Mouse (Mus musculus): ENCODE data around the gene Srxn1. TPM values are rescaled to one million over a fixed set of nuclear protein-coding genes. Genes with fewer than 3 reads are reported as not detected.
A peak's percentile ranks its signal among the peaks of the same experiment; 100 is the strongest.

Gene Srxn1
- total and polyA plus RNA-seq, 2 experiments from 2014 or later = 24.5 to 24.8 TPM

DNA sequence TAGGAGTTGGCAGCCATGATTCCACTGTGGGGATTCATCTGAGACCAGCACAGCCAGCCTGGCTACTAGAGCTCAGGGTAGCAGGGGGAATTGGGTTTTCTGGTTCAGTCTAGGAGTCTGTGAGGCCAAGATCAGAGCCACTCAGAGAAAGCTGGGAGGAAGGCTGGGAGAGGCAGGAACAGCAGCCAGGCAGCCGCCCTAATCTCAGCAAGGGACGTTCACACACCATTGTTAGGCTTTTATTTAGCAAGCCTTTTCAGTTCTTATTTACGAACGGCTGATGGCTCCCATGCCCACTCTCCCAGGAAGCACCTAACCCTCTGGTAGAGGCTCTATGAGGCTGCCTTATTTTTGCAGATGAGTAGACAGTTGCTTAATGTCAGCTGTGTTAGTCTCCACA lies 44.6 kb downstream of the Srxn1 start:
- Histone ChIP-seq H3K4me3 (ENCODE audit: low read depth, low read length) (no peak overlapping the region), H3K4me2 (ENCODE audit: low read depth, low read length, poor library complexity, severe bottlenecking) (no peak overlapping the region), H3K27ac (ENCODE audit: low read depth, low read length) (no peak overlapping the region), H3K36me3 (ENCODE audit: insufficient read depth, low read length) (no peaks in the 10 kb centered on the region), H3K27me3 (ENCODE audit: insufficient read depth, low read length) (peaks cover 10% of the 10 kb centered on the region), H3K9ac (replicated peaks; ENCODE audit: low read length, poor library complexity, severe bottlenecking) (no peak overlapping the region), H3K9me3 (ENCODE audit: low read length) (no peaks in the 10 kb centered on the region), H3K4me1 (ENCODE audit: insufficient read depth, low read length) (no peaks in the 10 kb centered on the region)
- WGBS = 10% methylated on average over 4 of the region's 4 CpGs
- DNase-seq (ENCODE audit: low spot score) = no peak
- ATAC-seq (ENCODE audit: low FRiP score) = no peak
- no peak for TF ChIP-seq CTCF (IDR thresholded peaks at IDR 0.05)

DNA sequence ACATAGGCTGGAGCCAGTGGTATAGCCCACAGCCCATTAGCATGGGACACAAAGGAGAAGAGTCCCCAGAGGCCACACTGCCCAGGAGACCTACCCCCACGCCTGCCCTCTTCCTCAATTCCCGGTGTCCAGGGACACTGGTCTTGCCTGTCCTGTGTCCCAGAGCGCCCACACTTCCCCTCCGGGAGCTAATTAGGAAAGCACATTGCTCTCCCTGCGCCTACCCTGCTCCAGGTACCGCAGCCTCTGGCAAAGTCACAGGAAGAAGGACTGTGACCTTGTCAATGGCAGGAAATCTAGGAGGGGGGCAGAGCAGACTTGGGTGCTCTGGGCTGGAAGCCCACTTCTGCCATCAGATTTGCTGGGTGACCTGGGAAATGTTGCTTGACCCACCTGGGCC lies 45.1 kb downstream of the Srxn1 start:
- Histone ChIP-seq H3K4me1 (ENCODE audit: insufficient read depth, low read length) (no peaks in the 10 kb centered on the region), H3K27me3 (ENCODE audit: insufficient read depth, low read length) (peaks cover 5% of the 10 kb centered on the region), H3K9me3 (ENCODE audit: low read length) (no peaks in the 10 kb centered on the region), H3K9ac (replicated peaks; ENCODE audit: low read length, poor library complexity, severe bottlenecking) (no peak overlapping the region), H3K4me3 (ENCODE audit: low read depth, low read length) (no peak overlapping the region), H3K36me3 (ENCODE audit: insufficient read depth, low read length) (no peaks in the 10 kb centered on the region), H3K27ac (ENCODE audit: low read depth, low read length) (no peak overlapping the region), H3K4me2 (ENCODE audit: low read depth, low read length, poor library complexity, severe bottlenecking) (no peak overlapping the region)
- ATAC-seq (ENCODE audit: low FRiP score) (no peak), DNase-seq (ENCODE audit: low spot score) (no peak)
- WGBS = 74% methylated on average over 6 of the region's 6 CpGs
- no peak for TF ChIP-seq CTCF (IDR thresholded peaks at IDR 0.05)

- H3K9ac ChIP-seq (replicated peaks; ENCODE audit: low read length, poor library complexity, severe bottlenecking) = no peak overlapping the region
- WGBS = 39% methylated on average over 3 of the region's 3 CpGs
- no peak overlapping the region for H3K4me2 ChIP-seq (ENCODE audit: low read depth, low read length, poor library complexity, severe bottlenecking)
- H3K36me3 ChIP-seq (ENCODE audit: insufficient read depth, low read length) = no peaks in the 10 kb centered on the region
- H3K27me3 ChIP-seq (ENCODE audit: insufficient read depth, low read length) = no peaks in the 10 kb centered on the region
- TF ChIP-seq CTCF (IDR thresholded peaks at IDR 0.05) = no peak
- H3K4me1 ChIP-seq (ENCODE audit: insufficient read depth, low read length) = no peaks in the 10 kb centered on the region
- no peaks in the 10 kb centered on the region for H3K9me3 ChIP-seq (ENCODE audit: low read length)
- H3K27ac ChIP-seq (ENCODE audit: low read depth, low read length) = no peak overlapping the region
- DNase-seq (ENCODE audit: low spot score) (no peak), ATAC-seq (ENCODE audit: low FRiP score) (no peak)
- H3K4me3 ChIP-seq (ENCODE audit: low read depth, low read length) = no peak overlapping the region
These were observed 48.0 kb downstream of the Srxn1 start for GRCm38 (mm10) chr2:152153361-152153760.

DNA sequence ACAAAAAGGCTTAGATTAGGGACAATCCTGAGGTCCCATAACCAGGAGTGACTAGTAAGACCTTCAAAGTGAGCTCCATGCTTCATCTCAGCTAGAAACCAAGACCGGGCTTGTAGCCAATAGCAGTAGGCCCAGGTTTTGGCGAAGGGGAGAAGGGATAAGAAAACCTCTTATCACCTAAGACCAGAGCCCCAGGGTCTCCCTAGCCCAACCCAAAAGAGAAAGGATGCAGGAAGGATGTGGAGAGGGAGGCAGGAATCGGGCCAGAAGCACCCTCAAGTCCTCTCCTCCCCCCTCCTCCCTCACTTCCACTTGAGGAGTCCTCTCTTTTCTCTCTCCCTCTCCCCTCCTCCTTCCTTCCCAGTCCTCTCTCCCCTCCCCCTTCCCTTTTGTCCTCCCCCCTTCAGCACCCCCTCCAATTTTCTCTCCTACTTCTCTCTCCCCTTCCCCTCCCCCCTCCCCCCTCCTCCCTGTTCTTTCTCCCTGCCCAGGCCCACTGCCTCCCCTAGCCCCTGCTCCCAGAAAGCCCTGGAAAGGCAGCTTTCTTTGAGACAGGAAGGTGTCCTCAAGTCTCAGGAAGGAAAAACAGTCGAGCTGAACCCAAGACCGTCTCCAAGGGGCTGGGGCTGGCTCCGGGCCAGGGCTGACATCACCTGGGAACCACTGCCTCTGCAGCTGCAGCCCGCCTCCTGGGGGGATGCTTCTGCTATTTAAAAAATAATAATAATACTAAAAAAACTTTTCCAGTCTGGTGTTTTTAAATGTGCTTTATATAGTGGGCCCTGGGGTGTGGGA lies 50.3 kb downstream of the Srxn1 start:
- peak; percentile 15 for DNase-seq (ENCODE audit: low spot score)
- no peaks in the 10 kb centered on the region for H3K36me3 ChIP-seq (ENCODE audit: insufficient read depth, low read length)
- TF ChIP-seq CTCF (IDR thresholded peaks at IDR 0.05) = no peak
- ATAC-seq (ENCODE audit: low FRiP score) = no peak
- H3K9me3 ChIP-seq (ENCODE audit: low read length) = no peaks in the 10 kb centered on the region
- WGBS = 46% methylated on average over 7 of the region's 7 CpGs
- H3K4me1 ChIP-seq (ENCODE audit: insufficient read depth, low read length) = no peaks in the 10 kb centered on the region
- no peaks in the 10 kb centered on the region for H3K27me3 ChIP-seq (ENCODE audit: insufficient read depth, low read length)
- H3K27ac ChIP-seq (ENCODE audit: low read depth, low read length) = no peak overlapping the region
- H3K4me2 ChIP-seq (ENCODE audit: low read depth, low read length, poor library complexity, severe bottlenecking) = no peak overlapping the region
- no peak overlapping the region for H3K9ac ChIP-seq (replicated peaks; ENCODE audit: low read length, poor library complexity, severe bottlenecking)
- H3K4me3 ChIP-seq (ENCODE audit: low read depth, low read length) = no peak overlapping the region

DNA sequence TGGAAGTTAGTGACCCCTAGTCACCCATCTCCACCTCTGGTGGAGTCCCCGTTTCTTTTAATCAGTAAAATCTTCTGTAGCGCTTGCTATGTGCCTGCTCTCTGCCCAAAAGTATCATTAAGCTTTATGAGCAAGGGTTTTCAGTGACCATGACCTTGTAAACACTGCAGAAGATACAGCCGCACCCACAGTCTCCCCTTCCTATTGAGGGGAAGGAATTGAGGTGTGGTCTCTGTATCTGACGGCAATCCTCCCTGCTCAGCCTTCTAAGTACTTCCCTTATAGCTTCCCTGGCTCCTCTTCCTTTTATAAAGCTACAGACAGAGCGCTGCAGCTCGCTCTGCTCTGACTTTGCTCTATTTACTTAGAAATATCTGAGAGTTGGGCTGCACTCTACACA lies 51.2 kb downstream of the Srxn1 start:
- H3K9ac ChIP-seq (replicated peaks; ENCODE audit: low read length, poor library complexity, severe bottlenecking) = no peak overlapping the region
- no peak overlapping the region for H3K27ac ChIP-seq (ENCODE audit: low read depth, low read length)
- H3K9me3 ChIP-seq (ENCODE audit: low read length) = no peaks in the 10 kb centered on the region
- H3K4me1 ChIP-seq (ENCODE audit: insufficient read depth, low read length) = no peaks in the 10 kb centered on the region
- H3K4me2 ChIP-seq (ENCODE audit: low read depth, low read length, poor library complexity, severe bottlenecking) = no peak overlapping the region
- H3K4me3 ChIP-seq (ENCODE audit: low read depth, low read length) = no peak overlapping the region
- 83% methylated on average over 6 of the region's 6 CpGs for WGBS
- no peaks in the 10 kb centered on the region for H3K36me3 ChIP-seq (ENCODE audit: insufficient read depth, low read length)
- no peak for TF ChIP-seq CTCF (IDR thresholded peaks at IDR 0.05)
- ATAC-seq (ENCODE audit: low FRiP score) = no peak
- DNase-seq (ENCODE audit: low spot score) = no peak
- no peaks in the 10 kb centered on the region for H3K27me3 ChIP-seq (ENCODE audit: insufficient read depth, low read length)

GRCm38 (mm10) chr2:152159487-152159886 lies 54.2 kb downstream of the Srxn1 start:
- no peak overlapping the region for H3K9ac ChIP-seq (replicated peaks; ENCODE audit: low read length, poor library complexity, severe bottlenecking)
- TF ChIP-seq CTCF (IDR thresholded peaks at IDR 0.05) = no peak
- no peaks in the 10 kb centered on the region for H3K9me3 ChIP-seq (ENCODE audit: low read length)
- no peaks in the 10 kb centered on the region for H3K36me3 ChIP-seq (ENCODE audit: insufficient read depth, low read length)
- 97% methylated on average over 1 of the region's 1 CpGs for WGBS
- no peaks in the 10 kb centered on the region for H3K4me1 ChIP-seq (ENCODE audit: insufficient read depth, low read length)
- DNase-seq (ENCODE audit: low spot score) (no peak), ATAC-seq (ENCODE audit: low FRiP score) (no peak)
- no peak overlapping the region for H3K27ac ChIP-seq (ENCODE audit: low read depth, low read length)
- no peak overlapping the region for H3K4me3 ChIP-seq (ENCODE audit: low read depth, low read length)
- no peaks in the 10 kb centered on the region for H3K27me3 ChIP-seq (ENCODE audit: insufficient read depth, low read length)
- no peak overlapping the region for H3K4me2 ChIP-seq (ENCODE audit: low read depth, low read length, poor library complexity, severe bottlenecking)

Other genes with a start within 250 kb of the Srxn1 start
- gene Angpt4, start 194.3 kb upstream of the Srxn1 start, total RNA-seq (2014; rRNA removed) = 0.24 and 0.38 TPM in 2 replicates
- gene Angpt4, start 194.3 kb upstream of the Srxn1 start, polyA plus RNA-seq (2015; fragmentation: Nextera tagmentation; extraction: Ambion mirVana) = 0.09 and 0.25 TPM in 2 replicates
- gene Fam110a, start 125.3 kb upstream of the Srxn1 start, total RNA-seq (2014; rRNA removed) = 25.9 and 28.7 TPM in 2 replicates
- 36.1 and 43.5 TPM in 2 replicates for gene Fam110a, start 125.3 kb upstream of the Srxn1 start, polyA plus RNA-seq (2015; fragmentation: Nextera tagmentation; extraction: Ambion mirVana)
- gene Slc52a3, start 109.0 kb upstream of the Srxn1 start, total RNA-seq (2014; rRNA removed) = 2.6 and 3.5 TPM in 2 replicates
- gene Slc52a3, start 109.0 kb upstream of the Srxn1 start, polyA plus RNA-seq (2015; fragmentation: Nextera tagmentation; extraction: Ambion mirVana) = 2.2 and 2.6 TPM in 2 replicates
- 6.7 and 10.8 TPM in 2 replicates for gene Scrt2, start 24.0 kb upstream of the Srxn1 start, total RNA-seq (2014; rRNA removed)
- 2.2 and 2.3 TPM in 2 replicates for gene Scrt2, start 24.0 kb upstream of the Srxn1 start, polyA plus RNA-seq (2015; fragmentation: Nextera tagmentation; extraction: Ambion mirVana)
- 2.7 TPM in 1 of 2 replicates, not detected in the other for gene Tcf15, start 38.0 kb downstream of the Srxn1 start, total RNA-seq (2014; rRNA removed)
- 0.58 and 0.90 TPM in 2 replicates for gene Tcf15, start 38.0 kb downstream of the Srxn1 start, polyA plus RNA-seq (2015; fragmentation: Nextera tagmentation; extraction: Ambion mirVana)
- gene Csnk2a1, start 121.3 kb downstream of the Srxn1 start, total RNA-seq (2014; rRNA removed) = 156 and 161 TPM in 2 replicates
- gene Csnk2a1, start 121.3 kb downstream of the Srxn1 start, polyA plus RNA-seq (2015; fragmentation: Nextera tagmentation; extraction: Ambion mirVana) = 101 and 106 TPM in 2 replicates
- 53.5 and 57.1 TPM in 2 replicates for gene Tbc1d20, start 188.3 kb downstream of the Srxn1 start, total RNA-seq (2014; rRNA removed)
- gene Tbc1d20, start 188.3 kb downstream of the Srxn1 start, polyA plus RNA-seq (2015; fragmentation: Nextera tagmentation; extraction: Ambion mirVana) = 26.9 and 27.4 TPM in 2 replicates
- 117 and 118 TPM in 2 replicates for gene Rbck1, start 227.1 kb downstream of the Srxn1 start, total RNA-seq (2014; rRNA removed)
- 90.5 and 92.0 TPM in 2 replicates for gene Rbck1, start 227.1 kb downstream of the Srxn1 start, polyA plus RNA-seq (2015; fragmentation: Nextera tagmentation; extraction: Ambion mirVana)
- 3.0 and 4.2 TPM in 2 replicates for gene Trib3, start 238.5 kb downstream of the Srxn1 start, total RNA-seq (2014; rRNA removed)
- gene Trib3, start 238.5 kb downstream of the Srxn1 start, polyA plus RNA-seq (2015; fragmentation: Nextera tagmentation; extraction: Ambion mirVana) = 3.0 and 3.4 TPM in 2 replicates

Measured in midbrain, postnatal 0 days (tissue).